Mouse (Mus musculus) embryonic fibroblast, embryonic 13.5 days (primary cell): ENCODE results near the gene Wscd2. TPM values are rescaled to one million over a fixed set of nuclear protein-coding genes. Genes with fewer than 3 reads are reported as not detected.

Experiments
- H3K27ac ChIP-seq: 2 replicates; pipeline ENCODE4 v1.5.1; 2012; ENCODE audit warnings: low read length, control low read depth, inconsistent platforms; ENCODE audit not compliant: insufficient read depth
- H3K4me1 ChIP-seq: 2 replicates; pipeline ENCODE4 v1.6.1; 2011; ENCODE audit warnings: low read length; ENCODE audit not compliant: control insufficient read depth, insufficient read depth
- H3K4me3 ChIP-seq: 2 replicates; pipeline ENCODE4 v1.5.1; 2011; ENCODE audit warnings: mild to moderate bottlenecking, control low read depth, low read length; ENCODE audit not compliant: insufficient read depth
- CTCF ChIP-seq: IDR thresholded peaks from 2 replicates; pipeline ENCODE4 v1.5.1; 2011; ENCODE audit warnings: mild to moderate bottlenecking, control low read depth, low read length, moderate library complexity, borderline replicate concordance; ENCODE audit not compliant: insufficient read depth
- POLR2A ChIP-seq: IDR thresholded peaks from 2 replicates; pipeline ENCODE4 v1.6.1; 2011; ENCODE audit warnings: low read depth, mild to moderate bottlenecking, control low read depth, low read length, moderate library complexity
- polyA plus RNA-seq: library from polyadenylated mRNA; stranded (reverse); fragments of >200 nt; gene quantifications from 2 replicates; pipeline ENCODE4 v1.2.4, GENCODE M21; 2011; ENCODE audit warnings: low read depth; ENCODE audit not compliant: missing spikeins, insufficient read length

Wscd2 gene
- polyA plus RNA-seq, 1 experiment = 4.1 TPM

- Histone ChIP-seq H3K4me1 (no peaks in the 10 kb centered on the region), H3K4me3 (no peak overlapping the region), H3K27ac (no peak overlapping the region)
- TF ChIP-seq CTCF = no peak
- no peak for TF ChIP-seq POLR2A
Observed at GRCm38 (mm10) chr5:113620130-113620716, 130.1 kb downstream of the Wscd2 start.

GRCm38 (mm10) chr5:113620999-113621398, 130.9 kb downstream of the Wscd2 start:
- Histone ChIP-seq H3K4me3 (no peak overlapping the region), H3K27ac (no peak overlapping the region), H3K4me1 (no peaks in the 10 kb centered on the region)
- TF ChIP-seq POLR2A = no peak
- TF ChIP-seq CTCF = no peak

GRCm38 (mm10) chr5:113623052-113623451, 132.9 kb downstream of the Wscd2 start:
- H3K4me3 ChIP-seq = no peak overlapping the region
- TF ChIP-seq CTCF (no peak), POLR2A (no peak)
- peaks cover 6% of the 10 kb centered on the region; the same call in 1 of the 2 replicates for H3K4me1 ChIP-seq
- no peak overlapping the region for H3K27ac ChIP-seq

- peaks cover 19% of the 10 kb centered on the region for H3K4me1 ChIP-seq
- TF ChIP-seq CTCF (no peak), POLR2A (no peak)
- H3K27ac ChIP-seq = no peak overlapping the region
- H3K4me3 ChIP-seq = no peak overlapping the region
Observed at GRCm38 (mm10) chr5:113625068-113625467, 134.9 kb downstream of the Wscd2 start.

GRCm38 (mm10) chr5:113626352-113626751, 136.2 kb downstream of the Wscd2 start:
- peaks cover 23% of the 10 kb centered on the region for H3K4me1 ChIP-seq
- no peak for TF ChIP-seq POLR2A
- TF ChIP-seq CTCF = no peak

GRCm38 (mm10) chr5:113626991-113627390, 136.9 kb downstream of the Wscd2 start:
- H3K27ac ChIP-seq = no peak overlapping the region
- H3K4me1 ChIP-seq = peaks cover 23% of the 10 kb centered on the region
- TF ChIP-seq CTCF (no peak), POLR2A (no peak)
- H3K4me3 ChIP-seq = no peak overlapping the region

More at GRCm38 (mm10) chr5:113626352-113626751, 136.2 kb downstream of the Wscd2 start:
- Histone ChIP-seq H3K27ac (no peak overlapping the region), H3K4me3 (no peak overlapping the region)

GRCm38 (mm10) chr5:113627820-113628437, 137.8 kb downstream of the Wscd2 start:
- peak overlapping the region; percentile 98 for H3K27ac ChIP-seq

GRCm38 (mm10) chr5:113629248-113629647, 139.1 kb downstream of the Wscd2 start:
- no peak overlapping the region for H3K4me3 ChIP-seq
- TF ChIP-seq CTCF (no peak), POLR2A (0 out of 2 replicates have a peak, but pooled peaks have one; percentile 15)
- peak overlapping the region; percentile 98 for H3K27ac ChIP-seq
- H3K4me1 ChIP-seq = peaks cover 32% of the 10 kb centered on the region

More at GRCm38 (mm10) chr5:113627820-113628437, 137.8 kb downstream of the Wscd2 start:
- Histone ChIP-seq H3K4me1 (peaks cover 25% of the 10 kb centered on the region), H3K4me3 (no peak overlapping the region)
- no peak for TF ChIP-seq CTCF
- peak; percentile 40; the same call in 1 of the 2 replicates for TF ChIP-seq POLR2A

GRCm38 (mm10) chr5:113630116-113630515, 140.0 kb downstream of the Wscd2 start:
- peak overlapping the region; percentile 60 for H3K27ac ChIP-seq
- TF ChIP-seq CTCF (no peak), POLR2A (no peak)
- peaks cover 32% of the 10 kb centered on the region for H3K4me1 ChIP-seq
- H3K4me3 ChIP-seq = no peak overlapping the region
